8 mouse cellular contexts compared by ENCODE assay signal in the genomic region with DNA sequence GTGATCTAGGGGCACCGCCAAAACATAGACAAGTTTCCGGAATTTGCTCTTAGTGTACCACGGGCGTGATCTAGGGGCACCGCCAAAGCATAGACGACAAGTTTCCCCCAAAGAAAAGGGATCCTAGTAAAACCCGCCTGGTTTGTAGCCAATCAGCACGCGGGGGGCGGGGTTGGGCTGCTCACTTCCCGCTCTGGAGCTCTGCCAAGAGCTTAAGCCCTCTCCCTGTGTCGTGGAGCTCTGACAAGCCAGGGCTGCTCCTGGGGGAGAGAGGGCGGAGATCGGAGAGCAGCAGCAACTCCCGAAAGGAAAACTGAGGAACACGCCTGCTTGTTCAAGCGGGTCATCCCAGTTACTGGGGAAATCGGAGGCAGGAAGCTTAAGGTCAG. TPM values are rescaled to one million over a fixed set of nuclear protein-coding genes. Genes with fewer than 3 reads are reported as not detected.
DNase-seq lines count a peak whose midpoint lies in the region; ATAC-seq and TF ChIP-seq lines count a peak whose summit lies in the region.

No protein-coding gene starts in this region.

- peak overlapping the region; percentile 59 for H3K4me2 ChIP-seq in hindbrain, postnatal 0 days (ENCODE audit: low read depth, low read length)

- under 1% methylated on average over 18 of the region's 18 CpGs for WGBS in hindbrain, postnatal 0 days

- peaks cover 27% of the 10 kb centered on the region for H3K4me1 ChIP-seq in hindbrain, postnatal 0 days (ENCODE audit: insufficient read depth, low read length)

- no peaks in the 10 kb centered on the region for H3K9me3 ChIP-seq in hindbrain, postnatal 0 days (ENCODE audit: low read length)

- H3K4me3 ChIP-seq in gastrocnemius, adult 2 months: peak overlapping the region; percentile 60
- H3K4me3 ChIP-seq in hindbrain, postnatal 0 days (ENCODE audit: low read length): peak overlapping the region; percentile 36

- H3K27ac ChIP-seq in gastrocnemius, adult 2 months: peak overlapping the region; percentile 78
- H3K27ac ChIP-seq in hindbrain, postnatal 0 days: peak overlapping the region; percentile 82

- intact Hi-C loops in gastrocnemius, adult 2 months (cut with DNase I): no loop called here
- intact Hi-C loops in left cerebral cortex, postnatal 10 days (cut with DNase I): no loop called here

- H3K27me3 ChIP-seq in hindbrain, postnatal 0 days (ENCODE audit: insufficient read depth, low read length): no peaks in the 10 kb centered on the region

- DNase-seq in T-cell, adult 2 months (ENCODE audit: low spot score): peak; percentile 81
- peak; percentile 71 to 85 for DNase-seq in cerebellum, postnatal 25 days
- peak; percentile 89 for DNase-seq in gastrocnemius, adult 2 months
- DNase-seq in hindbrain, postnatal 0 days (ENCODE audit: low spot score): peak; percentile 95
- peak; percentile 77 to 96 for DNase-seq in left cerebral cortex, postnatal 10 days (ENCODE audit: extremely low spot score in 1 of 2, low spot score in 2 of 2)
- peak; percentile 93 to 94 for DNase-seq in right cerebral cortex, postnatal 10 days (ENCODE audit: low spot score in 2 of 2)
- DNase-seq in urinary bladder, postnatal 25 days (ENCODE audit: low spot score): peak; percentile 90

- peak overlapping the region; percentile 31 for H3K9ac ChIP-seq in hindbrain, postnatal 0 days (replicated peaks; ENCODE audit: low read length)

- no peak for ATAC-seq in hindbrain, postnatal 0 days
- peak; percentile 32 for ATAC-seq in megakaryocyte progenitor cell, adult 5-6 weeks (replicated peaks; ENCODE audit: poor library complexity)

- TF ChIP-seq CTCF in gastrocnemius, adult 2 months (IDR thresholded peaks at IDR 0.05): no peak
- no peak for TF ChIP-seq CTCF in hindbrain, postnatal 0 days (IDR thresholded peaks at IDR 0.05; ENCODE audit: low read depth)

- H3K36me3 ChIP-seq in hindbrain, postnatal 0 days (ENCODE audit: insufficient read depth, low read length): no peaks in the 10 kb centered on the region

RNA-seq across cellular contexts. Expression of a gene that starts 1.8 kb away (rescaled TPM):
- 10 to 100 TPM in 1 of 2 experiments, 1 to 10 TPM in 1; 8.8 to 18.7 TPM for total RNA-seq in gastrocnemius, adult 2 months (2021)
- 59.7 and 62.5 TPM in 2 replicates for total RNA-seq in hindbrain, postnatal 0 days (2014; rRNA removed)
- 22.5 and 22.8 TPM in 2 replicates for polyA plus RNA-seq in hindbrain, postnatal 0 days (2015; fragmentation: Nextera tagmentation; extraction: Ambion mirVana)
- total RNA-seq in left cerebral cortex, postnatal 10 days (2021): 10 to 100 TPM; 20.8 to 22.7 TPM
- 7.5 and 9.0 TPM in 2 replicates for total RNA-seq in megakaryocyte progenitor cell, adult 5-6 weeks (2015)
- total RNA-seq in megakaryocyte progenitor cell, adult 5-6 weeks (2017): 21.8 and 41.2 TPM in 2 replicates

RNA-seq across cellular contexts. Expression of a gene that starts 3.0 kb away (rescaled TPM):
- not detected for total RNA-seq in gastrocnemius, adult 2 months (2021)
- total RNA-seq in hindbrain, postnatal 0 days (2014; rRNA removed): 0.42 TPM in 1 of 2 replicates, not detected in the other
- polyA plus RNA-seq in hindbrain, postnatal 0 days (2015; fragmentation: Nextera tagmentation; extraction: Ambion mirVana): 0.23 and 0.50 TPM in 2 replicates
- not detected for total RNA-seq in left cerebral cortex, postnatal 10 days (2021)
- not detected in 2 replicates for total RNA-seq in megakaryocyte progenitor cell, adult 5-6 weeks (2015)
- not detected in 2 replicates for total RNA-seq in megakaryocyte progenitor cell, adult 5-6 weeks (2017)

RNA-seq across cellular contexts. Expression of a gene that starts 40.3 kb away (rescaled TPM):
- 1 to 10 TPM; 1.0 to 1.3 TPM for total RNA-seq in gastrocnemius, adult 2 months (2021)
- 148 and 163 TPM in 2 replicates for total RNA-seq in hindbrain, postnatal 0 days (2014; rRNA removed)
- 60.1 and 72.1 TPM in 2 replicates for polyA plus RNA-seq in hindbrain, postnatal 0 days (2015; fragmentation: Nextera tagmentation; extraction: Ambion mirVana)
- 100 to 1,000 TPM; 132 to 155 TPM for total RNA-seq in left cerebral cortex, postnatal 10 days (2021)
- total RNA-seq in megakaryocyte progenitor cell, adult 5-6 weeks (2015): 46.4 and 57.5 TPM in 2 replicates
- 25.8 and 31.7 TPM in 2 replicates for total RNA-seq in megakaryocyte progenitor cell, adult 5-6 weeks (2017)

Comparison
In these comparisons a context has a peak if more than half of its experiments do, and no peak if none do; other contexts are left out.
1. RNA of a gene that starts 40.3 kb away (total RNA-seq): 132 to 155 TPM in left cerebral cortex, postnatal 10 days, 148 to 163 TPM in hindbrain, postnatal 0 days and 25.8 to 57.5 TPM in megakaryocyte progenitor cell, adult 5-6 weeks; 1.0 to 1.3 TPM in gastrocnemius, adult 2 months; every median in the first group is over 10 times any median in the second.
2. Peak in every context shown above with its lines, with median percentiles within 50 percentile points of each other: DNase-seq.